Mouse (Mus musculus) kidney, embryonic 15.5 days (tissue): Measurements from ENCODE around the gene Nomo1. TPM values are rescaled to one million over a fixed set of nuclear protein-coding genes. Genes with fewer than 3 reads are reported as not detected.
A peak's percentile ranks its signal among the peaks of the same experiment; 100 is the strongest.

Source experiments
- ATAC-seq: fragments of 200-750 bp; cut with Nextera tagmentation; replicated peaks from 2 replicates; pipeline ENCODE4 v1.8.0; 2017; ENCODE audit warnings: moderate TSS enrichment; ENCODE audit not compliant: low FRiP score
- H3K27ac ChIP-seq: fragments of 300-500 bp; sonication (generic); 2 replicates; pipeline ENCODE4 v1.5.1; 2015; ENCODE audit warnings: mild to moderate bottlenecking, inconsistent platforms
- H3K27me3 ChIP-seq: fragments of 300-500 bp; sonication (generic); 2 replicates; pipeline ENCODE4 v1.6.1; 2015; ENCODE audit warnings: inconsistent platforms
- H3K36me3 ChIP-seq: fragments of 300-500 bp; sonication (generic); 2 replicates; pipeline ENCODE4 v1.6.1; 2015; ENCODE audit warnings: inconsistent platforms
- H3K4me1 ChIP-seq: fragments of 300-500 bp; sonication (generic); 2 replicates; pipeline ENCODE4 v1.6.1; 2015; ENCODE audit warnings: inconsistent platforms
- H3K4me2 ChIP-seq: fragments of 300-500 bp; sonication (generic); 2 replicates; pipeline ENCODE4 v1.6.1; 2015; ENCODE audit warnings: moderate library complexity, mild to moderate bottlenecking, inconsistent platforms
- H3K4me3 ChIP-seq: fragments of 300-500 bp; sonication (generic); replicated peaks from 2 replicates; pipeline ENCODE4 v1.5.1; 2015; ENCODE audit warnings: mild to moderate bottlenecking, inconsistent platforms
- H3K9ac ChIP-seq: fragments of 300-500 bp; sonication (generic); 2 replicates; pipeline ENCODE4 v1.6.1; 2015; ENCODE audit warnings: mild to moderate bottlenecking, inconsistent platforms
- H3K9me3 ChIP-seq: fragments of 300-500 bp; sonication (generic); replicated peaks from 2 replicates; pipeline ENCODE4 v1.6.1; 2016; ENCODE audit warnings: inconsistent platforms
- whole genome bisulfite sequencing: fragments of 180-500 bp; shearing (Covaris S2); methylation state at CpG from one replicate; pipeline ENCODE4 v1.1.7; 2015; ENCODE audit warnings: mixed read lengths; 5-methylcytosine and 5-hydroxymethylcytosine counted together
- polyA plus RNA-seq: library from polyadenylated mRNA; unstranded; fragments of >200 nt; fragmentation: Nextera tagmentation; extraction: Ambion mirVana; gene quantifications from 2 replicates; pipeline ENCODE4 v1.2.1, GENCODE M21; 2015

The Nomo1 gene
- polyA plus RNA-seq, 1 experiment from 2014 or later, result 40.4 TPM

- Histone ChIP-seq H3K9me3 (no peaks in the 10 kb centered on the region), H3K9ac (no peak overlapping the region), H3K27me3 (peaks cover 3% of the 10 kb centered on the region; the same call in 1 of the 2 replicates), H3K36me3 (no peaks in the 10 kb centered on the region), H3K4me1 (peaks cover 5% of the 10 kb centered on the region), H3K4me3 (no peak overlapping the region), H3K27ac (no peak overlapping the region), H3K4me2 (no peak overlapping the region)
- ATAC-seq, result no peak
- WGBS, result 93% methylated on average over 7 of the region's 7 CpGs
Observed at GRCm38 (mm10) chr7:46105484-46105883, 72.0 kb downstream of the Nomo1 start.

GRCm38 (mm10) chr7:46110079-46110478 is 76.6 kb downstream of the Nomo1 start:
- Histone ChIP-seq H3K9me3 (no peaks in the 10 kb centered on the region), H3K36me3 (no peaks in the 10 kb centered on the region), H3K9ac (no peak overlapping the region; the same call in 1 of the 2 replicates), H3K27me3 (no peaks in the 10 kb centered on the region), H3K4me2 (no peak overlapping the region), H3K4me3 (no peak overlapping the region), H3K27ac (no peak overlapping the region), H3K4me1 (peaks cover 20% of the 10 kb centered on the region)
- 72% methylated on average over 3 of the region's 3 CpGs for WGBS
- no peak for ATAC-seq

- no peak overlapping the region for H3K9ac ChIP-seq
- no peak for ATAC-seq
- WGBS, result 62% methylated on average over 15 of the region's 15 CpGs
- no peaks in the 10 kb centered on the region for H3K36me3 ChIP-seq
- no peak overlapping the region for H3K27ac ChIP-seq
- H3K4me3 ChIP-seq, result no peak overlapping the region
- H3K4me2 ChIP-seq, result no peak overlapping the region
- no peaks in the 10 kb centered on the region for H3K9me3 ChIP-seq
- peaks cover 30% of the 10 kb centered on the region for H3K4me1 ChIP-seq
- no peaks in the 10 kb centered on the region for H3K27me3 ChIP-seq
Observed at GRCm38 (mm10) chr7:46111212-46111817, 77.8 kb downstream of the Nomo1 start.

DNA sequence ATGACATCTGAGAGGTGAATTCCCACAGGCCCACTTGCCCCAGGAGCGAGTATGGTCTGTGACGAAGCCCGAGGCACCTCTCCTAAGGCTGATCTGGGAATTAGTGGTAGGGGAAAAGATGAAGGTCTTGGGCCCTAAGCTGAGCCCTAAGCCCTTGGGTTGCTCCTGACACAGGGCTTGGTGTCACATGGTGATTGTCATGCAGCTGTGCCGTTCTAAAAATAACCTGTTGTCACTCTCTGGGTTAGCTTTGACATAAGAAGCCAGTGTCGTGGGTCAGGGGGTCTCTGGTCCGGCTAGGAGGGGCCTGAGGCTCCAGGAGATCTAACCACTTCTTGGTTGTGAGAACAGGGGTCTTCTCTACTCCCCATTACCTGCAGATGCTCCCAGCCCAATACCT is 78.4 kb downstream of the Nomo1 start:
- 71% methylated on average over 6 of the region's 6 CpGs for WGBS
- no peak overlapping the region for H3K27ac ChIP-seq
- H3K27me3 ChIP-seq, result no peaks in the 10 kb centered on the region
- H3K4me3 ChIP-seq, result no peak overlapping the region
- ATAC-seq, result no peak
- no peak overlapping the region for H3K4me2 ChIP-seq
- H3K4me1 ChIP-seq, result peaks cover 37% of the 10 kb centered on the region
- no peaks in the 10 kb centered on the region for H3K9me3 ChIP-seq
- no peak overlapping the region for H3K9ac ChIP-seq
- H3K36me3 ChIP-seq, result no peaks in the 10 kb centered on the region

DNA sequence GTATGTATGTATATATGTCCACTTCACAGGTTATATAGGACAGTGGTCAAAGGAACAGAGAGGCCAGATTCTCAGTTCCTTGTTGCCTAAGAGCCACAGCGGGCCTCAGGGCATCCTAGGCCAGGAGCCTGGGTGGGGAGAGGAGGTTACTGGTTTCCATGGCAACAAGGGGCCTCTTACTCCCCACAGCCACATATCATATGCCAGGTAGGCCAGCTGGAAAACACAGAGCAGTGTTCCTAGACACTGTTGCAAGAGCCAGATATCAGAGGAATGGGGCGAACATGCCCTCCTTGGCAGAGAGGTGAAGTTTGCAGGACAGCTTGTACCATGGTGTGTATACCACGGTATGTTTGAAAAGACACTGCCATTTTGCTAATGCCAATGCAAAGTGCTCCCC is 79.9 kb downstream of the Nomo1 start:
- no peak overlapping the region for H3K4me3 ChIP-seq
- H3K27me3 ChIP-seq, result no peaks in the 10 kb centered on the region
- H3K9ac ChIP-seq, result no peak overlapping the region
- H3K4me2 ChIP-seq, result no peak overlapping the region
- H3K9me3 ChIP-seq, result no peaks in the 10 kb centered on the region
- H3K4me1 ChIP-seq, result peaks cover 39% of the 10 kb centered on the region
- no peak for ATAC-seq
- 45% methylated on average over 3 of the region's 3 CpGs for WGBS
- no peak overlapping the region for H3K27ac ChIP-seq
- H3K36me3 ChIP-seq, result no peaks in the 10 kb centered on the region

- no peak overlapping the region for H3K4me3 ChIP-seq
- WGBS, result 23% methylated on average over 10 of the region's 10 CpGs
- H3K9ac ChIP-seq, result no peak overlapping the region
- H3K36me3 ChIP-seq, result no peaks in the 10 kb centered on the region
- H3K27ac ChIP-seq, result peak overlapping the region; percentile 61
- peaks cover 37% of the 10 kb centered on the region for H3K4me1 ChIP-seq
- H3K27me3 ChIP-seq, result no peaks in the 10 kb centered on the region
- H3K4me2 ChIP-seq, result 0 out of 2 replicates have a peak overlapping the region, but pooled peaks have one; percentile 1
- H3K9me3 ChIP-seq, result no peaks in the 10 kb centered on the region
- ATAC-seq, result peak; percentile 81
Observed at GRCm38 (mm10) chr7:46116118-46116581, 82.7 kb downstream of the Nomo1 start.

DNA sequence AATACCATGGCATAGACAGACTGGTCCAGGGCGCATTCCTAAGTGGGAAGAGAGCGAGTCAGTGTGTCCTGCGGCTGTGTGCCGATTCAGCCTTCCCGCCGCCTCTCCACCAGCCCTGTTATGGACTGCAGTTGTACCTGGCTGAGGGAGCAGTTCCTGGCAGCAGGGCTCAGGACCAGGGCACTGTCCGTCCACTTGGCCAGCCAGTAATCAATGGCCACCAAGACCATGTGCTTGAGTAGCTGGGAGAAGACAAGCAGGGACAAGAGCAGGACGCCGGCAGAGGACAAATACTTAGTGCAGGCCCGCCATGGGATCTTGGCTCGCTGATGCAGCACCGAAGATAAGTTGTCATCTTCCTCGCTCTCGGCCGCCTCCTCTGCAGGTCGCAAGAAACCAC is 83.5 kb downstream of the Nomo1 start:
- H3K9me3 ChIP-seq, result no peaks in the 10 kb centered on the region
- no peak for ATAC-seq
- no peak overlapping the region for H3K4me2 ChIP-seq
- WGBS, result 69% methylated on average over 16 of the region's 16 CpGs
- H3K27ac ChIP-seq, result peak overlapping the region; percentile 61; the same call in 1 of the 2 replicates
- peaks cover 37% of the 10 kb centered on the region for H3K4me1 ChIP-seq
- no peaks in the 10 kb centered on the region for H3K27me3 ChIP-seq
- H3K4me3 ChIP-seq, result no peak overlapping the region
- no peak overlapping the region for H3K9ac ChIP-seq
- H3K36me3 ChIP-seq, result no peaks in the 10 kb centered on the region

GRCm38 (mm10) chr7:46122964-46123363 is 89.5 kb downstream of the Nomo1 start:
- 0 out of 2 replicates have a peak, but pooled peaks cover 3% of the 10 kb centered on the region for H3K9me3 ChIP-seq

GRCm38 (mm10) chr7:46124460-46124859 is 91.0 kb downstream of the Nomo1 start:
- H3K9ac ChIP-seq, result no peak overlapping the region
- ATAC-seq, result no peak
- 55% methylated on average over 6 of the region's 6 CpGs for WGBS
- no peaks in the 10 kb centered on the region for H3K36me3 ChIP-seq
- no peak overlapping the region for H3K4me2 ChIP-seq
- peaks cover 5% of the 10 kb centered on the region for H3K27me3 ChIP-seq
- no peak overlapping the region for H3K4me3 ChIP-seq
- H3K9me3 ChIP-seq, result 0 out of 2 replicates have a peak, but pooled peaks cover 3% of the 10 kb centered on the region
- H3K27ac ChIP-seq, result no peak overlapping the region
- peaks cover 33% of the 10 kb centered on the region for H3K4me1 ChIP-seq

More at GRCm38 (mm10) chr7:46122964-46123363, 89.5 kb downstream of the Nomo1 start:
- Histone ChIP-seq H3K4me1 (peaks cover 27% of the 10 kb centered on the region), H3K9ac (no peak overlapping the region), H3K27me3 (peaks cover 5% of the 10 kb centered on the region), H3K36me3 (no peaks in the 10 kb centered on the region), H3K4me2 (no peak overlapping the region), H3K4me3 (no peak overlapping the region), H3K27ac (no peak overlapping the region)
- WGBS, result 22% methylated on average over 4 of the region's 4 CpGs
- ATAC-seq, result no peak

DNA sequence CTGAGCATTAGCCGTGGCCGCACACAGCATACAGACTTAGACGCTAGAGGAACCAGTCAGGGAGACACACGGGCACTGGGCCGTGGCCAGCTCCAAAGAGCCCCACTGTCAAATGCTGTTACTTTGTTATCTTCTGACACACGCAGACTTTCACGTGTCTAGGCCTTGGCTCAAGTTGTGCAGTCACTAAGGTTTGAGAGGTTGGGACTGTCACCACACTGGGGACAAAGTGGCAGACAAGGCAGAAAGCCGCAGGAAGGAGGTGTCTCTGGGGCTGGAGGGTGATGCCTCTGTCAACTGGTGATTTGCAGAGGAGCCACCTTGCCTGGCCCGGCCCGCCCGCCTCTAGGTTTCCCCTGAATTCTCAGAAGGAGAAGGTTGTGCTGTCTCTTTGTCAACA is 91.8 kb downstream of the Nomo1 start:
- Histone ChIP-seq H3K27ac (no peak overlapping the region), H3K9me3 (0 out of 2 replicates have a peak, but pooled peaks cover 3% of the 10 kb centered on the region), H3K9ac (no peak overlapping the region), H3K27me3 (peaks cover 5% of the 10 kb centered on the region), H3K36me3 (no peaks in the 10 kb centered on the region), H3K4me1 (peaks cover 38% of the 10 kb centered on the region), H3K4me2 (no peak overlapping the region), H3K4me3 (no peak overlapping the region)
- 65% methylated on average over 11 of the region's 11 CpGs for WGBS
- ATAC-seq, result no peak

DNA sequence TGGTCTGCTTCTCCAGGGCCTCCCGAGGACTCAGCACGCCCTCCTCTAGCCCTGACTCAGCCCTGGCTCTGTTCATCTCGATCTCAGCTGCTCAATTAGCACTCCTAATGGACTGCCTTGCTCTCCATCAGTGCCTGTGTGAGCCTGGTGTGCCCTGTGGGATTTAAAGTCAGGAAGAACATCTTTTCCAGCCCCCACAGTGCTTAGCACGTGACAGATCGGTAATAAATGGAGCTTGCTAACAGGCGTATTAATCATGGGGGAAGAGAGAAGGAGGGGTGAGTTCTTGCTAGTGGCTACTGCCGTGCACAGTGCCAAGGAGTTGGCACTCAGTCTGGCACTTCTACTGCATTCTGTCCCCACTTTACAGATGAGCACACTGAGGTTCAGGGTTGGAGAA is 94.7 kb downstream of the Nomo1 start:
- 0 out of 2 replicates have a peak, but pooled peaks have one; percentile 33 for ATAC-seq
- Histone ChIP-seq H3K4me1 (peaks cover 45% of the 10 kb centered on the region), H3K27me3 (peaks cover 7% of the 10 kb centered on the region), H3K4me2 (no peak overlapping the region), H3K4me3 (no peak overlapping the region), H3K9me3 (no peaks in the 10 kb centered on the region), H3K27ac (no peak overlapping the region), H3K36me3 (no peaks in the 10 kb centered on the region), H3K9ac (no peak overlapping the region)
- 26% methylated on average over 7 of the region's 7 CpGs for WGBS

- Histone ChIP-seq H3K4me1 (peaks cover 40% of the 10 kb centered on the region), H3K4me3 (no peak overlapping the region), H3K9me3 (no peaks in the 10 kb centered on the region), H3K27ac (no peak overlapping the region), H3K9ac (no peak overlapping the region), H3K4me2 (no peak overlapping the region), H3K36me3 (no peaks in the 10 kb centered on the region), H3K27me3 (peaks cover 14% of the 10 kb centered on the region)
- 31% methylated on average over 7 of the region's 7 CpGs for WGBS
- ATAC-seq, result no peak; the same call in 1 of the 2 replicates
Observed at GRCm38 (mm10) chr7:46129463-46130179, 96.1 kb downstream of the Nomo1 start.
